Mouse (Mus musculus): ENCODE results near the gene Kmt5a. TPM values are rescaled to one million over a fixed set of nuclear protein-coding genes. Genes with fewer than 3 reads are reported as not detected.
A peak's percentile ranks its signal among the peaks of the same experiment; 100 is the strongest.
"Not testable (repeated sequence)": the region's sequence is repeated elsewhere in the genome, so short reads cannot be mapped to it uniquely, and the experiment has no call there.

Gene Kmt5a
- polyA plus RNA-seq, 1 experiment from 2014 or later, result 80.5 TPM

DNA sequence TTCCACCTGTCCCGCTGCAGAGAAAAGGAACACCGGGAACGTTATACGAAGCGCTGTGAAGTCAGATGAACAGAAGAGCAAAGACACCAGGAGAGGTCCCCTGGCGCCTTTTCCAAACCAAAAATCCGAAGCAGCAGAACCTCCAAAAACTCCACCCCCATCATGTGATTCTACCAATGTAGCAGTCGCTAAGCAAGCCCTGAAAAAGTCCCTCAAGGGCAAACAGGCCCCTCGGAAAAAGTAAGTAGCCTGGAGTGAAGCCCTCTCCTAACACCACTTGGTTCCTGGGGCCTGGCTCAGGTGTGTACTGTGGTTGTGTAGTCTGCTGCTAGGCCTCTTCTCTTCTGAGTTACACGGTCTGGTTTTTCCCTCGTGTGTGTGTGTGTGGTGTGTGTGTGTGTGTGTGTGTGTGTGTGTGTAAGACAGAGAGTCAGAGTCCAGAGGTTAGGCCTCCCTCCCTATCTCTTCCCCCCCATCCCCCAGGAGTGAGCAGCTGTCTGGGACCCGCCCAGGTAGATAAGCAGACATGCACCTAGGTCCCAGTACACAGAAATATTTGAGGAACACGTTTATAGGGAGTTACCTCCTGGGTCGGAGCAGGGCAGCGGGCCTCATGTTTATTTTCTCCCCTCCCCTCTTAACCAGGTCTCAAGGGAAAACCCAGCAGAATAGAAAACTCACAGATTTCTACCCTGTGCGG is 11.1 kb downstream of the Kmt5a start:
- H3K27ac ChIP-seq (ENCODE audit: low read depth, low read length), result peak overlapping the region; percentile 82
- 46% methylated on average over 16 of the region's 16 CpGs for WGBS
- H3K4me3 ChIP-seq (ENCODE audit: low read depth, low read length), result peak overlapping the region; percentile 26
- H3K9me3 ChIP-seq (ENCODE audit: control insufficient read depth), result no peaks in the 10 kb centered on the region
- peak overlapping the region; percentile 53 for H3K4me2 ChIP-seq (replicated peaks; ENCODE audit: low read depth)
- H3K36me3 ChIP-seq (ENCODE audit: control insufficient read depth, insufficient read depth), result peaks cover 72% of the 10 kb centered on the region
- no peaks in the 10 kb centered on the region for H3K27me3 ChIP-seq (replicated peaks; ENCODE audit: control insufficient read depth, insufficient read depth, low read length)
- peak; percentile 79 for ATAC-seq
- no peak for TF ChIP-seq CTCF (IDR thresholded peaks at IDR 0.05; ENCODE audit: low read depth)
- no peaks in the 10 kb centered on the region for H3K4me1 ChIP-seq (replicated peaks; ENCODE audit: control insufficient read depth, insufficient read depth, low read length)
- no peak overlapping the region for H3K9ac ChIP-seq (ENCODE audit: low read depth, low read length)

DNA sequence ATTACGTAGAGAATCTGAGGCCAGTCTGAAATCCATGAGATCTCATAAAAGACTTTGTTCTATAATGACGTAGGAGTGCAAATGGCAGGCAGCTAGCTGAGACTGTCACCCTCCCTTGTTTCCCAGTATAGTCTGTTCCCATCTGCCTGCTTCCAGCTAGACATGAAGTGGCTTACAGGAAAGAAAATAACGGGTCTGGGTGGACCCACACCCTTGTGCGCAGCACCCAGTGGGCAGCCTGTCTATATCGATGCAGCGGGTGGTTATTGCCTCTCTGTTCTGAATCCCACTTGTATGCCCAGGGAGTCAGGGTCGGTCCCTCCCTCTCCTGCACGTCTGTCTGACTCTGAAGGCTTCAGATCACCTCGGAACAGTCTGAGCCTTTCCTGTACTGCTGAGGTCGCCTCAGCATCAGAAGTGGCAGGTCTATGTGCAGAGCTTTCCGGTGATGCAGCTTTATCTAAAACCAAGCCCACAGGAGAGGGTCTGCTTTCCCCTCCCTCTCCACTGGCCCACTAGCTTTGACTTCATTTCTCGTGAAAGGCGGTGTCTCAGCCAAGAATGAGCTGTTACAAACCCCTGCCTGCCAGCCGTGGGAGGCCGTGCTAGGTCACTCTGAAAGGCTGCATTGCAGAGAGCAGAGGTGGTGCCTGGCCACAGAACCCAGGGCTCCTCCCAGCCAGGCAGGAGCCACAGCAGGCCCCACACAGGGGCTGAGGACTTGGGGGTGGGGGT is 12.9 kb downstream of the Kmt5a start:
- H3K4me2 ChIP-seq (replicated peaks; ENCODE audit: low read depth), result peak overlapping the region; percentile 53
- no peak for TF ChIP-seq CTCF (IDR thresholded peaks at IDR 0.05; ENCODE audit: low read depth)
- no peaks in the 10 kb centered on the region for H3K4me1 ChIP-seq (replicated peaks; ENCODE audit: control insufficient read depth, insufficient read depth, low read length)
- peak overlapping the region; percentile 42; the same call in 1 of the 2 replicates for H3K9ac ChIP-seq (ENCODE audit: low read depth, low read length)
- no peak for ATAC-seq
- no peaks in the 10 kb centered on the region for H3K9me3 ChIP-seq (ENCODE audit: control insufficient read depth)
- H3K36me3 ChIP-seq (ENCODE audit: control insufficient read depth, insufficient read depth), result peaks cover 86% of the 10 kb centered on the region
- H3K4me3 ChIP-seq (ENCODE audit: low read depth, low read length), result peak overlapping the region; percentile 16
- 61% methylated on average over 15 of the region's 15 CpGs for WGBS
- no peaks in the 10 kb centered on the region for H3K27me3 ChIP-seq (replicated peaks; ENCODE audit: control insufficient read depth, insufficient read depth, low read length)
- peak overlapping the region; percentile 15 for H3K27ac ChIP-seq (ENCODE audit: low read depth, low read length)

DNA sequence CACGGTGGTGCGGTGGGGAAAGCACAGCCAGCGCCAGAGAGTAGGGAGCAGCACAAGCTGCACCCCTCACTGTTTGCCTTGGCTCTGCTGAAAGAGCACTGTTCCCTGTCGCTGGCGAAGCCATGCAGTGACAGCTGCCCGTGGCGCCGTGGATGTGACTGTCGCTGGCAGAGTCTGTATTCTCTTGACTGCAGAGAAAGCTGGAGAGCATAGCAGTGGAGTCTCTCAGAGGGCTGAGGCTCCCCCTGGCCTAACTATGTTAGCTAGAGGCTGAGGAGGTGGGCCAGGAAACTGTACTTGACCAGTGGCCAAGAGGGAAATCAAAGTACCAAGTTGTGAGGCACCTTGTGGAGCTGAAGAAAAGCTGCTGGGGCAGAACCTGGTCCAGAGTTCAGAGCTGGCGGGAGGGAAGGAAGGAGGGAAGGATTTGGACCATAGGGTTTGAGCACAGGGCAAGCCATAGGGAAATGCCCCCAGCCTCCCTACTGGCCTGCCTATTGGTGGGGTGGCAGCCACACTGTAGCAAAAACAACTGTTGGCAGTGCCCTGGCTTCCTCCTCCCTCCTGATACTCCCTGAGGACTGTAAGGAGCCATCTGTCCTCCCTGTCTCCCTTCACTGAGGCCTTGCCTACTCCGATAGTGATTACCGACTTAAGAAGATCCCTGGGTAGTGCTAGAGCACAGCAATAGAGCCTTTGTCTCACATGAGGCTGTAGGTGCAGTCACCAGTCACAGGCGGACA is 13.8 kb downstream of the Kmt5a start:
- WGBS, result 64% methylated on average over 13 of the region's 13 CpGs
- H3K36me3 ChIP-seq (ENCODE audit: control insufficient read depth, insufficient read depth), result peaks cover 87% of the 10 kb centered on the region
- no peak for TF ChIP-seq CTCF (IDR thresholded peaks at IDR 0.05; ENCODE audit: low read depth)
- H3K27me3 ChIP-seq (replicated peaks; ENCODE audit: control insufficient read depth, insufficient read depth, low read length), result no peaks in the 10 kb centered on the region
- peak overlapping the region; percentile 15 for H3K27ac ChIP-seq (ENCODE audit: low read depth, low read length)
- H3K4me2 ChIP-seq (replicated peaks; ENCODE audit: low read depth), result peak overlapping the region; percentile 53
- peak overlapping the region; percentile 42; the same call in 1 of the 2 replicates for H3K9ac ChIP-seq (ENCODE audit: low read depth, low read length)
- H3K4me3 ChIP-seq (ENCODE audit: low read depth, low read length), result peak overlapping the region; percentile 16; the same call in 1 of the 2 replicates
- H3K4me1 ChIP-seq (replicated peaks; ENCODE audit: control insufficient read depth, insufficient read depth, low read length), result no peaks in the 10 kb centered on the region
- ATAC-seq, result no peak
- no peaks in the 10 kb centered on the region for H3K9me3 ChIP-seq (ENCODE audit: control insufficient read depth)

DNA sequence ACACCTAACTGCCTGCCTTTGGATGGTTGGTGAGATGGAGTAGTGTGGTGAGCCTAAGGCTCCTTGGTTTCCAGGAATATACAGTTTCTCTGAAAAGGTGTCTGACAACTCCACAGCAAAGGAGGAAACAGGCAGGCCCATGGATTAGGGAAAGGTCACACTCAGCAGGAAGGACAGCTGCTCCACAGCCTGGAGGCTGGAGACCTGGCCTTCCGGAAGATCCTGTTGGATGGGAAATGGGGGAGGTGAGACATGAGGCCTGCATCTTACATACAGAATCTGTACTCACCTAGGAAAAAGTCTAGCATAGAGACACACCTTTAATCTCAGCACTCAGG is 14.3 kb downstream of the Kmt5a start:
- no peaks in the 10 kb centered on the region for H3K27me3 ChIP-seq (replicated peaks; ENCODE audit: control insufficient read depth, insufficient read depth, low read length)
- H3K36me3 ChIP-seq (ENCODE audit: control insufficient read depth, insufficient read depth), result peaks cover 88% of the 10 kb centered on the region
- H3K9ac ChIP-seq (ENCODE audit: low read depth, low read length), result no peak overlapping the region
- peak overlapping the region; percentile 15; the same call in 1 of the 2 replicates for H3K27ac ChIP-seq (ENCODE audit: low read depth, low read length)
- no peak for ATAC-seq
- H3K4me1 ChIP-seq (replicated peaks; ENCODE audit: control insufficient read depth, insufficient read depth, low read length), result no peaks in the 10 kb centered on the region
- H3K4me2 ChIP-seq (replicated peaks; ENCODE audit: low read depth), result peak overlapping the region; percentile 53
- no peak for TF ChIP-seq CTCF (IDR thresholded peaks at IDR 0.05; ENCODE audit: low read depth)
- H3K9me3 ChIP-seq (ENCODE audit: control insufficient read depth), result no peaks in the 10 kb centered on the region
- H3K4me3 ChIP-seq (ENCODE audit: low read depth, low read length), result no peak overlapping the region
- WGBS, result 48% methylated on average over 1 of the region's 1 CpGs

DNA sequence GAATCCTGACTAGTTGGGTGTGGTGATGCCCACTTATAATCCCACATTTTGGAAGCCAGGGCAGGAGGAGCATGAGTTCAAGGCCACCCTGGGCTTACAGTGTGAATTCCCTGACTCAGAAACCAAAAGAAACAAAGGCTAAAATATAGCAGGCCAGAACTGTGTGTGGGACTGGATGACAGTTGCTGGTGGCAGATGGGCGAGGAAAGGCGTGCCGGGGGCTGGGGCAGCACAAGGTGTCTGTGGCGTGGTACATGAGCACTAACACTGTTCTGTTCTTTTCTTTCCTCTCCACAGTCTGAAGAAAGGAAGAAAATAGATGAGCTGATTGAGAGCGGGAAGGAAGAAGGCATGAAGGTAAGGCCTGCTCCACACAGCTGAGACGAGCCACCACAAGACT is 17.0 kb downstream of the Kmt5a start:
- Histone ChIP-seq H3K36me3 (ENCODE audit: control insufficient read depth, insufficient read depth) (peaks cover 86% of the 10 kb centered on the region), H3K4me1 (replicated peaks; ENCODE audit: control insufficient read depth, insufficient read depth, low read length) (no peaks in the 10 kb centered on the region), H3K27ac (ENCODE audit: low read depth, low read length) (no peak overlapping the region; the same call in 1 of the 2 replicates), H3K9me3 (ENCODE audit: control insufficient read depth) (no peaks in the 10 kb centered on the region), H3K9ac (ENCODE audit: low read depth, low read length) (no peak overlapping the region), H3K27me3 (replicated peaks; ENCODE audit: control insufficient read depth, insufficient read depth, low read length) (no peaks in the 10 kb centered on the region), H3K4me2 (replicated peaks; ENCODE audit: low read depth) (no peak overlapping the region), H3K4me3 (ENCODE audit: low read depth, low read length) (no peak overlapping the region)
- WGBS, result 92% methylated on average over 6 of the region's 6 CpGs
- ATAC-seq, result no peak
- TF ChIP-seq CTCF (IDR thresholded peaks at IDR 0.05; ENCODE audit: low read depth), result no peak

DNA sequence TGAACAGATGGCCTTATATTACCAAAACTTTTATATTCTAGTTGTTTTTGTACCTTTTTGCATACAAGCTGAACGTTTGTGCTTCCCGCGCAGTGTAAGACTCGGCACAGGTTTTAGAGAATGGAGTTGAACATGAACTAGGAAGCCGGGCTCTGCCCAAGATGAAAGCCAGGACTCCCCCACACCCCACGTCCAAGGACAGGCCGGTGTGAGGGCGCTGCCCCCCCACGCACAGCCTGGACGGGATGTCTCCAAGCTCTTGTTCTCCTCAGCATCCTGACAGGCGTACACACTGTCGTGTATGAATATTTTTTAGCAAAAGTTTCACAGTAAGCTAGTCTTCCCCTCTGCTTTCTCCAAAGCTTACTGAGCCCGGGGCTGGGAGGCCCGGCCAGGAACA is 21.2 kb downstream of the Kmt5a start:
- not testable (repeated sequence) for H3K4me3 ChIP-seq (ENCODE audit: low read depth, low read length); H3K9me3 ChIP-seq (ENCODE audit: control insufficient read depth); H3K27ac ChIP-seq (ENCODE audit: low read depth, low read length); H3K4me1 ChIP-seq (replicated peaks; ENCODE audit: control insufficient read depth, insufficient read depth, low read length); H3K4me2 ChIP-seq (replicated peaks; ENCODE audit: low read depth); ATAC-seq; H3K9ac ChIP-seq (ENCODE audit: low read depth, low read length); H3K27me3 ChIP-seq (replicated peaks; ENCODE audit: control insufficient read depth, insufficient read depth, low read length)
- WGBS, result 91% methylated on average over 14 of the region's 14 CpGs
- H3K36me3 ChIP-seq (ENCODE audit: control insufficient read depth, insufficient read depth), result peaks cover 66% of the 10 kb centered on the region

Measured in intestine, postnatal 0 days (tissue).